Mouse (Mus musculus): ENCODE results near the gene Bend5. TPM values are rescaled to one million over a fixed set of nuclear protein-coding genes. Genes with fewer than 3 reads are reported as not detected.

Gene Bend5
- total and polyA plus RNA-seq, 3 experiments: 15.6 to 21.8 (median 19.3) TPM

DNA sequence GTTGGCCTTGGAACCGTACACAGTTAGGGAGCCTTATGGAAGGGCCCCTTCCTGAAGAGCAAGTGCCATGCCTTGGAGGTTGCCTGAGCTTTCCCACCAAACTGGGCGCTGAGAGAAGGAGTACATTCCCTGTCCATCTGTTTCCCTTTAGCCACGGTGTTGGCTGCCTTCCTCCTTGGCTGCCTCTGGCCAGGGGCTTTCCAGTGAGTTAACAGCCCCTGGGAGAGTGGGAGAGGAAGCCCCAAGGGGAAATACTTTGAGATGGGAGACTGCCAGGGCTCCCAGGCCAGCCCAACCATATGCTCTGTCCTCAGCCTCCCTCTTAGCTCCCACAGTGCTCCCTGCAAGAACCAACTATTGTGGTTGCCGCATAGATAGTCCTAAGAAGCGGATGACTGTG, 70.4 kb downstream of the Bend5 start:
- dilution Hi-C loops (cut with MboI; ENCODE audit: extremely low pct_ligation_motif_present, extremely low pct_unique_long_range_greater_than_20kb, low sequenced_read_pairs): no loop called here
- in situ Hi-C loops (cut with MboI; ENCODE audit: low pct_ligation_motif_present, low pct_unique_long_range_greater_than_20kb, low sequenced_read_pairs): no loop called here

GRCm38 (mm10) chr4:111486187-111486586, 71.4 kb downstream of the Bend5 start:
- DNase-seq (ENCODE audit: extremely low read depth): no peak
- no peaks in the 10 kb centered on the region for H3K36me3 ChIP-seq (replicated peaks in 1 of 2; ENCODE audit: control insufficient read depth in 1 of 2, insufficient read depth in 1 of 2, low read length in 1 of 2)
- dilution Hi-C loops (cut with MboI; ENCODE audit: extremely low pct_ligation_motif_present, extremely low pct_unique_long_range_greater_than_20kb, low sequenced_read_pairs) (no loop called here), in situ Hi-C loops (cut with MboI; ENCODE audit: low pct_ligation_motif_present, low pct_unique_long_range_greater_than_20kb, low sequenced_read_pairs) (no loop called here)
- H3K4me3 ChIP-seq (replicated peaks in 1 of 3; ENCODE audit: low read depth in 2 of 3, low read length in 2 of 3, poor library complexity in 1 of 3): no peak overlapping the region
- no peak for TF ChIP-seq CTCF (conservative IDR thresholded peaks at IDR 0.05 in 1 of 2, IDR thresholded peaks at IDR 0.05 in 1 of 2; ENCODE audit: low read depth in 2 of 2, low read length in 2 of 2)
- TF ChIP-seq CHD1 (IDR thresholded peaks at IDR 0.05; ENCODE audit: low read depth, low read length): no peak
- TF ChIP-seq MEF2A (IDR thresholded peaks at IDR 0.05; ENCODE audit: borderline replicate concordance, low read depth, low read length): no peak
- no peak for TF ChIP-seq ETS1 (conservative IDR thresholded peaks at IDR 0.05; ENCODE audit: low read depth, low read length)
- TF ChIP-seq TCF12 (IDR thresholded peaks at IDR 0.05; ENCODE audit: low read depth, low read length): no peak
- TF ChIP-seq USF2 (conservative IDR thresholded peaks at IDR 0.05; ENCODE audit: low read depth, low read length): no peak
- no peak for TF ChIP-seq PAX5 (IDR thresholded peaks at IDR 0.05; ENCODE audit: low read length)
- TF ChIP-seq SIN3A (IDR thresholded peaks at IDR 0.05; ENCODE audit: low read length): no peak
- TF ChIP-seq MXI1 (IDR thresholded peaks at IDR 0.05; ENCODE audit: low read depth, low read length): no peak
- no peak for TF ChIP-seq RCOR1 (conservative IDR thresholded peaks at IDR 0.05; ENCODE audit: low read depth, low read length)
- H3K27me3 ChIP-seq (replicated peaks): peaks cover 1% of the 10 kb centered on the region
- 0 out of 4 replicates have a peak, but pooled peaks cover 0 to 3% of the 10 kb centered on the region in 2 experiments for H3K4me1 ChIP-seq (ENCODE audit: control insufficient read depth in 1 of 2, insufficient read depth in 2 of 2)
- no peaks in the 10 kb centered on the region for H3K79me2 ChIP-seq (replicated peaks; ENCODE audit: control insufficient read depth, extremely low read depth, insufficient read depth, poor library complexity, severe bottlenecking)
- H3K27ac ChIP-seq (ENCODE audit: insufficient read depth, low read depth): no peak overlapping the region
- H3K4me2 ChIP-seq (ENCODE audit: insufficient read depth, low read depth, poor library complexity, severe bottlenecking): no peak overlapping the region
- H3K9ac ChIP-seq (ENCODE audit: insufficient read depth, low read depth): no peak overlapping the region
- no peaks in the 10 kb centered on the region for H3K9me3 ChIP-seq (replicated peaks; ENCODE audit: low read length)

More for the DNA sequence above, 70.4 kb downstream of the Bend5 start:
- Histone ChIP-seq H3K79me2 (replicated peaks; ENCODE audit: control insufficient read depth, extremely low read depth, insufficient read depth, poor library complexity, severe bottlenecking) (no peaks in the 10 kb centered on the region), H3K36me3 (replicated peaks in 1 of 2; ENCODE audit: control insufficient read depth in 1 of 2, insufficient read depth in 1 of 2, low read length in 1 of 2) (no peaks in the 10 kb centered on the region), H3K9ac (ENCODE audit: insufficient read depth, low read depth) (no peak overlapping the region), H3K4me1 (ENCODE audit: control insufficient read depth in 1 of 2, insufficient read depth in 2 of 2) (0 out of 4 replicates have a peak, but pooled peaks cover 0 to 3% of the 10 kb centered on the region in 2 experiments), H3K27ac (ENCODE audit: insufficient read depth, low read depth) (no peak overlapping the region), H3K27me3 (replicated peaks) (peaks cover 3% of the 10 kb centered on the region), H3K4me2 (ENCODE audit: insufficient read depth, low read depth, poor library complexity, severe bottlenecking) (no peak overlapping the region), H3K9me3 (replicated peaks; ENCODE audit: low read length) (no peaks in the 10 kb centered on the region), H3K4me3 (replicated peaks in 1 of 3; ENCODE audit: low read depth in 2 of 3, low read length in 2 of 3, poor library complexity in 1 of 3) (no peak overlapping the region)
- TF ChIP-seq MAZ (IDR thresholded peaks at IDR 0.05; ENCODE audit: low read depth, low read length) (no peak), MXI1 (IDR thresholded peaks at IDR 0.05; ENCODE audit: low read depth, low read length) (no peak), BHLHE40 (IDR thresholded peaks at IDR 0.05; ENCODE audit: low read depth, low read length) (no peak), SMC3 (IDR thresholded peaks at IDR 0.05; ENCODE audit: low read depth, low read length) (no peak), NELFE (IDR thresholded peaks at IDR 0.05; ENCODE audit: low read depth, low read length) (no peak), ZKSCAN1 (IDR thresholded peaks at IDR 0.05; ENCODE audit: borderline replicate concordance, low read depth, low read length) (no peak), MEF2A (IDR thresholded peaks at IDR 0.05; ENCODE audit: borderline replicate concordance, low read depth, low read length) (no peak), KAT2A (IDR thresholded peaks at IDR 0.05; ENCODE audit: insufficient replicate concordance, low read length) (no peak), MAX (IDR thresholded peaks at IDR 0.05; ENCODE audit: low read length) (no peak), E2F4 (IDR thresholded peaks at IDR 0.05; ENCODE audit: insufficient replicate concordance, low read depth, low read length) (no peak), TCF12 (IDR thresholded peaks at IDR 0.05; ENCODE audit: low read depth, low read length) (no peak), POLR2AphosphoS2 (IDR thresholded peaks at IDR 0.05; ENCODE audit: low read depth, low read length) (no peak), USF2 (conservative IDR thresholded peaks at IDR 0.05; ENCODE audit: low read depth, low read length) (no peak)
- no peak for DNase-seq (ENCODE audit: extremely low read depth)

Data from CH12.LX (cell line).